Mouse (Mus musculus) G1E (cell line): ENCODE measurements around the gene Gm20489. TPM values are rescaled to one million over a fixed set of nuclear protein-coding genes. Genes with fewer than 3 reads are reported as not detected.

Experiments
- ATAC-seq: 2 replicates; pipeline ENCODE4 v1.8.0; 2016; ENCODE audit warnings: mild to moderate bottlenecking; ENCODE audit not compliant: insufficient number of reproducible peaks, poor library complexity, low FRiP score, severe bottlenecking; ENCODE audit errors: extremely low read depth
- DNase-seq: peaks from one replicate; pipeline ENCODE4 v3.0.0; 2012; ENCODE audit warnings: low spot score
- H3K27me3 ChIP-seq: 2 replicates; pipeline ENCODE4 v1.6.1; 2012; ENCODE audit warnings: mild to moderate bottlenecking, low read length, inconsistent platforms; ENCODE audit not compliant: insufficient read depth
- H3K36me3 ChIP-seq: replicated peaks from 2 replicates; pipeline ENCODE3; 2012; ENCODE audit warnings: mild to moderate bottlenecking, inconsistent platforms
- H3K4me1 ChIP-seq: 2 replicates; pipeline ENCODE4 v1.6.1; 2012; ENCODE audit warnings: low read depth, low read length, inconsistent platforms, mixed read lengths; ENCODE audit not compliant: insufficient read depth
- H3K4me3 ChIP-seq: 2 replicates; pipeline ENCODE4 v1.5.1; 2012; ENCODE audit warnings: low read depth, mild to moderate bottlenecking, inconsistent platforms, low read length, moderate library complexity, mixed read lengths
- H3K9me3 ChIP-seq: replicated peaks from 2 replicates; pipeline ENCODE4 v1.6.1; 2012; ENCODE audit warnings: inconsistent platforms
- CTCF ChIP-seq: IDR thresholded peaks from 2 replicates; pipeline ENCODE4 v1.5.1; 2012; ENCODE audit warnings: low read depth, low read length, inconsistent platforms, mixed read lengths
- GATA1 ChIP-seq: IDR thresholded peaks from 2 replicates; pipeline ENCODE4 v1.6.1; 2012; ENCODE audit warnings: borderline replicate concordance, low read length, inconsistent platforms, mixed read lengths
- GATA2 ChIP-seq: IDR thresholded peaks from 2 replicates; pipeline ENCODE4 v1.6.1; 2012; ENCODE audit warnings: low read depth, low read length, inconsistent platforms, borderline replicate concordance
- POLR2AphosphoS5 ChIP-seq: IDR thresholded peaks from 2 replicates; pipeline ENCODE4 v1.6.1; 2012; ENCODE audit warnings: low read depth, low read length, inconsistent platforms; ENCODE audit not compliant: insufficient replicate concordance
- TAL1 ChIP-seq: conservative IDR thresholded peaks from 2 replicates; pipeline ENCODE4 v1.6.1; 2012; ENCODE audit warnings: low read depth, low read length, inconsistent platforms, mixed read lengths
- polyA plus RNA-seq: library from polyadenylated mRNA; stranded (reverse); fragments of >175 nt; gene quantifications from 2 replicates; pipeline ENCODE4 v1.2.3, GENCODE M21; 2012
- total RNA-seq, 2 experiments: library from RNA; stranded (forward) in 1 of 2; stranded (reverse) in 1 of 2; fragments of 200-1000 nt in 1 of 2; fragments of >200 nt in 1 of 2; fragmentation: Nextera tagmentation in 1 of 2; gene quantifications; 2 replicates each; pipeline ENCODE4 v1.2.3; 2014 to 2017

The Gm20489 gene
- total and polyA plus RNA-seq, 3 experiments = not detected

- no peaks in the 10 kb centered on the region for H3K9me3 ChIP-seq
- no peaks in the 10 kb centered on the region for H3K4me1 ChIP-seq
- no peak for TF ChIP-seq POLR2AphosphoS5
- no peak for TF ChIP-seq GATA1
- no peak for TF ChIP-seq GATA2
- no peak for TF ChIP-seq TAL1
- TF ChIP-seq CTCF = no peak
- H3K4me3 ChIP-seq = no peak overlapping the region
- no peaks in the 10 kb centered on the region for H3K36me3 ChIP-seq
- no peak for ATAC-seq
- DNase-seq = no peak
- no peaks in the 10 kb centered on the region for H3K27me3 ChIP-seq
Measured at GRCm38 (mm10) chrX:101245011-101245410, 23.8 kb downstream of the Gm20489 start.

GRCm38 (mm10) chrX:101222796-101223162 is 46.0 kb downstream of the Gm20489 start:
- H3K27me3 ChIP-seq = no peaks in the 10 kb centered on the region
- H3K4me1 ChIP-seq = peaks cover 7% of the 10 kb centered on the region; the same call in 1 of the 2 replicates
- TF ChIP-seq GATA2 = no peak
- no peak for TF ChIP-seq GATA1
- no peak for TF ChIP-seq TAL1
- TF ChIP-seq CTCF = no peak
- TF ChIP-seq POLR2AphosphoS5 = no peak
- peak overlapping the region; percentile 75 for H3K4me3 ChIP-seq
- ATAC-seq = no peak
- H3K9me3 ChIP-seq = no peaks in the 10 kb centered on the region
- no peaks in the 10 kb centered on the region for H3K36me3 ChIP-seq
- DNase-seq = no peak

- Histone ChIP-seq H3K4me3 (peak within 1 kb of the TSS; percentile 75), H3K36me3 (no peaks in the 10 kb centered on the region), H3K9me3 (no peaks in the 10 kb centered on the region), H3K27me3 (no peaks in the 10 kb centered on the region), H3K4me1 (peaks cover 7% of the 10 kb centered on the region; the same call in 1 of the 2 replicates)
- DNase-seq (peak; percentile 63), ATAC-seq (peak; percentile 79)
- no peak for TF ChIP-seq GATA1
- TF ChIP-seq POLR2AphosphoS5 = no peak
- no peak for TF ChIP-seq GATA2
- no peak for TF ChIP-seq CTCF
- TF ChIP-seq TAL1 = no peak
Measured at GRCm38 (mm10) chrX:101221834-101222795, 46.7 kb downstream of the Gm20489 start, which contains the start of gene Snx12. Snx12 (minus strand) TSS chrX:101222563.

Other genes with a start within 250 kb of the Gm20489 start
- gene Tex11, start 209.4 kb downstream of the Gm20489 start, total RNA-seq (2014; fragmentation: Nextera tagmentation) = not detected in 2 replicates
- gene Tex11, start 209.4 kb downstream of the Gm20489 start, total RNA-seq (2017) = not detected in 2 replicates
- gene Tex11, start 209.4 kb downstream of the Gm20489 start, polyA plus RNA-seq = not detected in 2 replicates
- gene Slc7a3, start 183.0 kb downstream of the Gm20489 start, total RNA-seq (2014; fragmentation: Nextera tagmentation) = not detected in 2 replicates
- gene Slc7a3, start 183.0 kb downstream of the Gm20489 start, total RNA-seq (2017) = 0.44 TPM in 1 of 2 replicates, not detected in the other
- gene Slc7a3, start 183.0 kb downstream of the Gm20489 start, polyA plus RNA-seq = not detected in 2 replicates
- gene Snx12, start 46.5 kb downstream of the Gm20489 start, total RNA-seq (2014; fragmentation: Nextera tagmentation) = 38.5 and 42.6 TPM in 2 replicates
- 63.6 and 67.9 TPM in 2 replicates for gene Snx12, start 46.5 kb downstream of the Gm20489 start, total RNA-seq (2017)
- 31.2 and 32.3 TPM in 2 replicates for gene Snx12, start 46.5 kb downstream of the Gm20489 start, polyA plus RNA-seq
- gene Foxo4, start 14.5 kb downstream of the Gm20489 start, total RNA-seq (2014; fragmentation: Nextera tagmentation) = 20.4 and 20.9 TPM in 2 replicates
- gene Foxo4, start 14.5 kb downstream of the Gm20489 start, total RNA-seq (2017) = 25.8 and 29.9 TPM in 2 replicates
- gene Foxo4, start 14.5 kb downstream of the Gm20489 start, polyA plus RNA-seq = 44.5 and 46.4 TPM in 2 replicates
- gene Gm614, start 5.0 kb downstream of the Gm20489 start, total RNA-seq (2014; fragmentation: Nextera tagmentation) = not detected in 2 replicates
- 0.87 TPM in 1 of 2 replicates, not detected in the other for gene Gm614, start 5.0 kb downstream of the Gm20489 start, total RNA-seq (2017)
- gene Gm614, start 5.0 kb downstream of the Gm20489 start, polyA plus RNA-seq = not detected in 2 replicates
- 11.6 and 18.7 TPM in 2 replicates for gene Il2rg, start 768 bp downstream of the Gm20489 start, total RNA-seq (2014; fragmentation: Nextera tagmentation)
- gene Il2rg, start 768 bp downstream of the Gm20489 start, total RNA-seq (2017) = 21.2 and 21.6 TPM in 2 replicates
- 8.2 and 10.1 TPM in 2 replicates for gene Il2rg, start 768 bp downstream of the Gm20489 start, polyA plus RNA-seq
- 106 and 128 TPM in 2 replicates for gene Med12, start 5.0 kb upstream of the Gm20489 start, total RNA-seq (2014; fragmentation: Nextera tagmentation)
- 37.9 and 40.9 TPM in 2 replicates for gene Med12, start 5.0 kb upstream of the Gm20489 start, total RNA-seq (2017)
- 44.8 and 48.2 TPM in 2 replicates for gene Med12, start 5.0 kb upstream of the Gm20489 start, polyA plus RNA-seq
- not detected in 2 replicates for gene Nlgn3, start 30.1 kb upstream of the Gm20489 start, total RNA-seq (2014; fragmentation: Nextera tagmentation)
- gene Nlgn3, start 30.1 kb upstream of the Gm20489 start, total RNA-seq (2017) = 0.05 and 0.06 TPM in 2 replicates
- gene Nlgn3, start 30.1 kb upstream of the Gm20489 start, polyA plus RNA-seq = 0.05 TPM in 1 of 2 replicates, not detected in the other
- gene Gjb1, start 107.4 kb upstream of the Gm20489 start, total RNA-seq (2014; fragmentation: Nextera tagmentation) = not detected in 2 replicates
- gene Gjb1, start 107.4 kb upstream of the Gm20489 start, total RNA-seq (2017) = not detected in 2 replicates
- not detected in 2 replicates for gene Gjb1, start 107.4 kb upstream of the Gm20489 start, polyA plus RNA-seq
- 68.7 and 83.0 TPM in 2 replicates for gene Zmym3, start 151.8 kb upstream of the Gm20489 start, total RNA-seq (2014; fragmentation: Nextera tagmentation)
- gene Zmym3, start 151.8 kb upstream of the Gm20489 start, total RNA-seq (2017) = 22.5 and 29.2 TPM in 2 replicates
- 37.7 and 41.7 TPM in 2 replicates for gene Zmym3, start 151.8 kb upstream of the Gm20489 start, polyA plus RNA-seq
- 573 and 719 TPM in 2 replicates for gene Nono, start 160.3 kb upstream of the Gm20489 start, total RNA-seq (2014; fragmentation: Nextera tagmentation)
- 500 and 525 TPM in 2 replicates for gene Nono, start 160.3 kb upstream of the Gm20489 start, total RNA-seq (2017)
- 54.1 and 100 TPM in 2 replicates for gene Nono, start 160.3 kb upstream of the Gm20489 start, polyA plus RNA-seq
- 2.2 and 5.7 TPM in 2 replicates for gene Itgb1bp2, start 180.1 kb upstream of the Gm20489 start, total RNA-seq (2014; fragmentation: Nextera tagmentation)
- 1.5 and 2.4 TPM in 2 replicates for gene Itgb1bp2, start 180.1 kb upstream of the Gm20489 start, total RNA-seq (2017)
- gene Itgb1bp2, start 180.1 kb upstream of the Gm20489 start, polyA plus RNA-seq = 0.04 and 0.13 TPM in 2 replicates